Mouse (Mus musculus) cerebellum, adult 9-11 months (tissue): ENCODE results near the gene Gpr27.

Experiments used
- DNase-seq: peaks from one replicate; pipeline ENCODE4 v3.0.0; 2022

Gene Gpr27

GRCm38 (mm10) chr6:99678108-99678507, 14.4 kb upstream of the Gpr27 start:
- no peak for DNase-seq

DNA sequence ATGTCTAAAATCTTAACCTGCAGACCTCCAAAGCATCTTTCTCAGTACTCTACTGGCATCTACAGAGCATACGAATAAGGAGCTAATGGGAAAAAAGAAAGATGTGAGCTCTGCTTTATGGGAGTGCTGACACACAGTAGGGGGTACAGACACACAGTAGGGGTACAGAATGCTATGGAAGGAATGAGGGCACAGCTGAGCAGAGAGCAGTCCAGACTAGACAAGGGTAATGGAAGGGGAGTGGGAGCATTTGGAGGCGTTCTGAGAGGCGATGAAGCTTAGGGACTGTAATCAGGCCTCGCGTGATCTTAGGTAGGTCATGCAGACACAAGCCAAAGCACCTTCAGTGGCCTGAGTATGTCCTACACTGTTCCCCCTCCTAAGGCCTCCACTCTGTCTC, 8.5 kb upstream of the Gpr27 start:
- DNase-seq = no peak

GRCm38 (mm10) chr6:99684899-99685298, 7.6 kb upstream of the Gpr27 start:
- DNase-seq = no peak

DNA sequence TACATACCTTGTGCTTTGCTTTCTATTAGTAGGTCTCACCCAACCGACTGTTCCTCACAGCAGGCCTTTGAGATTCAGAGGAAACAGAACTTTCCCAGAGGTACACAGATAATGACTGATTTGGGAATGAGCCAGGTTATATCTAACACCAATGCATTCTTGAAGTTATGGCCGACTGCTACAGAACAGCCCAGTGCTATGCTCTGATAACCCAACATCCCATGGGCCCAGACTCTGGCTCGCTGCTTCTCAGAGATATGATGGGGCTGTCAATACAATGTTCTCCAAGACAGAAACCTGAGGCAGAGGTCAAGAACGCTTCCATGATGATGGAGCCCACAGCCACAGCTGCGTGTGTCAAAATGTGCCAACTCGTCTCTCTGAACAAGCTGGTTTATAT, 4.0 kb upstream of the Gpr27 start:
- DNase-seq = no peak

GRCm38 (mm10) chr6:99691666-99692205, 743 bp upstream of the Gpr27 start:
- no peak for DNase-seq

GRCm38 (mm10) chr6:99692916-99693841, 700 bp downstream of the Gpr27 start:
- peak; percentile 73 for DNase-seq

- DNase-seq = no peak
Measured at GRCm38 (mm10) chr6:99700484-99700883, 8.0 kb downstream of the Gpr27 start.

GRCm38 (mm10) chr6:99711576-99712101, 19.2 kb downstream of the Gpr27 start:
- DNase-seq = no peak

GRCm38 (mm10) chr6:99713256-99713655, 20.8 kb downstream of the Gpr27 start:
- no peak for DNase-seq

DNA sequence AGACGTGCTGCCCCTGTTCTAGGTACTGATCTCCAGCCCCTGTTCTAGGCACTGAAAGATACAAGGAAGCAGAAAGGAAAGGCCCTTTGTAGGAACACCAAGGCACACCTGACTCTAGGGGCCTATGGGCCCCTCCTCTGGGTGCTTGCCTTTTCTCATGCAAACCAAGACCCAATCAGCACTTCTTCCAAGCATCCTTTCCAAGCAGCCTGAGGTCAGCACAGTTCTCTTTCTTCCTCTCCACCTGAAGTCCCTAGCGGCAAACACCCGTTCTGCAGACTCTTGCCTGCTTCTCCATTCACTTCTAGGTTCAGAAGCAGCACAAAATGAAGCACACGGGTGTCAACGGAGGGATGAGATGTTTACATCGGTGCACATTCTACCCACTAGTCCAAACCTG, 22.7 kb downstream of the Gpr27 start:
- no peak for DNase-seq

GRCm38 (mm10) chr6:99715913-99716312, 23.4 kb downstream of the Gpr27 start:
- no peak for DNase-seq

DNA sequence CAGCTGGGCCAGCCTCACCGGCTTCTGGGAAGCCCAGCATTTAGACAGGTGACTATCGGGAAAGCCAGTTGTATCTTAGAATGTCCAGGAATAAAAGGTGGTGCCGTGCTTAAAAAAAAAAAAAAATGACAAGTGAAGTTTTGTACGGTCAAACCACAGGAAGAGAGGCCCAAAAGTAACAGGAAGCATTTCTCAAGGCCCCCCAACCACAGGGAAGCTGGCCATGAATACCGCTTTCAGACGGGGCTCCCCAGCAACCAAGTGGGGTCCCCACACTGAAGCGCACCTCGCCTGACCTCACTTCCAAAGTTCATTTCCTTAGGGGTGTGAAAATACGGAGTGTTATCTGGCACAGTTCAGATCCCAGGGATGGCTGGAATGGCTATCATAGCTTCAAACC, 28.6 kb downstream of the Gpr27 start:
- no peak for DNase-seq

- no peak for DNase-seq
Measured at GRCm38 (mm10) chr6:99722390-99722789, 29.9 kb downstream of the Gpr27 start.

DNA sequence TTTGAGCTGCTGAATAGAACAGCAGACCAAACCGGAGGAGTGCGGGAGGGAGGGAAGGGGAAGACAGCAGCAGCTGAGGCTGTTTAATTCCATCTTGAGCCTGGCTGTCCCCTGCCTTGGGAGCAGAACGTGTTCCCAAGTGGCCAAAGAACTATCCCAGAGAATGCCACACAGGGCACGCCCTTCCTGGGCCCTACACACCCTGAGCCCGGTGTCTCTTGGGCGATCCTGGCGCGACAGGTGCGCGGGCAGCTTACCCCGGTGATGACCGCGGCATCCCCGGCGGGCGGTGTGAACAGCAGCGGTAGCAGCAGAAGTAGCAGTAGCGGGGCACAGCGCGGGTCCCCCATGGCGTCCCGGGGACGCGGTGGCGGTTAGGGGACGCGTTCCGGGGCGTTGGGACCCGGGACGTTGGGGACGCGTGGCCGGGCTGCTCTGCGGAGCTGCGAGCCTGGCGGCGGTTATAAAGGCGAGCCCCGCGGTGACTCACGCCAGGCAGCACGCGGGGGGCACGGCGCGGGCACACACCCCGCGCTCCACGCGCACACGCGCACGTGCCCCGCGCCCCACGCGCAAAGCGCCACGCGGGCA, 33.6 kb downstream of the Gpr27 start, which contains the start of gene Prok2:
Gene Prok2, minus strand, starts transcription at position 422 of the 591 bp plus-strand sequence.
- DNase-seq = no peak

GRCm38 (mm10) chr6:99726576-99727303, 34.3 kb downstream of the Gpr27 start:
- DNase-seq = no peak

- DNase-seq = no peak
Measured at GRCm38 (mm10) chr6:99729853-99730252, 37.4 kb downstream of the Gpr27 start.

- DNase-seq = no peak
Measured at GRCm38 (mm10) chr6:99731926-99732325, 39.4 kb downstream of the Gpr27 start.

DNA sequence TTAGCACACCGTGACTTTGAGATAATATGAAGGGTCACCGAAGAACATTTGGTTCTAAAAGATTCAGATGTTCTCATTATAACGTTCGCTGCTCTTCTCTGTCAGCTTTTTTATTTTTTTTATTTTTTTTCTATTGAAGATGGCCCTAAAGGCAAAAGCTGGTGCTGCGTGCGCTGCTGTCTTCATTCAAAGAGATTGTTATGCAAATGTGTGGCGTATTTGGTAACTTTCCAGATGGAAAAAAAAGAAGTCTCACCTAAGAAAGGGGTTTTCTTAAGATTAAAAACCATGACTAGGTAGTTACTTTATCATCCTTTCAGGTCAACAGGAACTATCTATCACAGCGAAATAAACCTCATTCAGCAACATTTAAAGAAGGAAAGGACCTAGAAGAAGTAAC, 40.2 kb downstream of the Gpr27 start:
- no peak for DNase-seq

GRCm38 (mm10) chr6:99734666-99735065, 42.2 kb downstream of the Gpr27 start:
- DNase-seq = no peak

DNA sequence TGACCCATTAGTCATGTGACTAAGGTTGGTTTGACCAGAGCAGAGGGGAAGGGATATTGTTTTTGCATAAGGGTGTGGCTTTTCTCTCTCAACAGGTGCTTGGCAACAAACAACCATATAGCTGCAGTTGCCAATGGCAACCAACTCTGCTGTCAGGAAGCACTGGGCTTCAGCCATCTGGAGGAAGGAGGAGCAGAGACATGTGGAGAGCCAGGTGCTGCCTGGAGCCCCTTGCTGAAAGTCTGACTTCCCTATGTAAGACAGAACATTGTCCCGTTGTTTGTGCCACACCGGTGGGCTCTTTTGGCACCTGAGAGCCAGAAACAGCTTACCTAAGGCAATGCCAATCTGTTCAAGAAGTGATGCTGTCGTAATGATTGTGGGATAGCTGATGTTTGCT, 50.4 kb downstream of the Gpr27 start:
- DNase-seq = no peak
